Mouse (Mus musculus) MEL (cell line): Measurements from ENCODE around the gene Myo10.

Experiments used
- BHLHE40 ChIP-seq: IDR thresholded peaks from 2 replicates; pipeline ENCODE4 v1.6.1; 2012; ENCODE audit warnings: low read depth, mild to moderate bottlenecking, inconsistent platforms, low read length, improper control_type of control experiment, borderline replicate concordance
- CTCF ChIP-seq, 3 experiments: IDR thresholded peaks in 2 of 3; conservative IDR thresholded peaks in 1 of 3; 2 replicates each; pipeline ENCODE4 v1.5.1; 2011 to 2012; ENCODE audit warnings: low read length in 3 of 3, low read depth in 2 of 3, mild to moderate bottlenecking in 2 of 3, improper control_type of control experiment in 1 of 3, inconsistent platforms in 1 of 3, mixed read lengths in 1 of 3, moderate library complexity in 1 of 3; ENCODE audit not compliant: control insufficient read depth in 1 of 3, insufficient read depth in 1 of 3, poor library complexity in 1 of 3, severe bottlenecking in 1 of 3
- E2F4 ChIP-seq: IDR thresholded peaks from 2 replicates; pipeline ENCODE4 v1.6.1; 2011; ENCODE audit warnings: low read depth, low read length, improper control_type of control experiment, borderline replicate concordance
- ELF1 ChIP-seq: IDR thresholded peaks from 2 replicates; pipeline ENCODE4 v1.6.1; 2014; ENCODE audit warnings: low read depth, mild to moderate bottlenecking, inconsistent platforms, low read length, improper control_type of control experiment, moderate library complexity
- EP300 ChIP-seq, 2 experiments: IDR thresholded peaks; 2 replicates each; pipeline ENCODE4 v1.6.1; 2011; ENCODE audit warnings: improper control_type of control experiment in 2 of 2, low read length in 2 of 2, low read depth in 1 of 2, mild to moderate bottlenecking in 1 of 2
- POLR2A ChIP-seq, 2 experiments: IDR thresholded peaks; 2 replicates each; pipeline ENCODE4 v1.6.1; 2011 to 2012; ENCODE audit warnings: low read length in 2 of 2, mild to moderate bottlenecking in 2 of 2, control low read depth in 1 of 2, improper control_type of control experiment in 1 of 2, low read depth in 1 of 2, moderate library complexity in 1 of 2; ENCODE audit not compliant: control insufficient read depth in 1 of 2, insufficient read depth in 1 of 2, poor library complexity in 1 of 2
- POLR2AphosphoS5 ChIP-seq: IDR thresholded peaks from 2 replicates; pipeline ENCODE4 v1.6.1; 2012; ENCODE audit warnings: low read depth, borderline replicate concordance, mild to moderate bottlenecking, inconsistent platforms, low read length, moderate library complexity, mixed read lengths
- ZKSCAN1 ChIP-seq: IDR thresholded peaks from 2 replicates; pipeline ENCODE4 v1.6.1; 2012; ENCODE audit warnings: low read depth, mild to moderate bottlenecking, inconsistent platforms, low read length, improper control_type of control experiment, moderate library complexity

DNA sequence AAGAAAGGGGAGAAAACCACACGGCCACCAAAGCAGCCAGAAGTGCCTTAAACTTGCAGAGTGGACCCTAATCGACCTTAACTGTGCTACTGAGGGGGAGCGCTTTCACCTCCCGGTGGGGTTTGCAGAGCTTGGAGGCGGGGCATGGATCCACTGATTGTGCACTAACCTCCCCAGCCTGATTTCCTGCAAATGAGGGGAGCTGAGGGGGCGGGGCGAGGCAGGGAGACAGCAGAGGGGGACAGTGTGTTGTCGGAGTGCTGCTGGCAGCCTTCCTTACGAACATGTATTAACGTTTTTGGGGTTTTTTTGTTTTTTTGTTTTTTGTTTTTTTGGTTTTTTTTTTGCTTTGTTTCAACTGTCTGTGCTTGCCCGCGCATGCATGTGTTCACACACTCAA, 190.2 kb downstream of the Myo10 start:
- TF ChIP-seq POLR2A (IDR thresholded peaks at IDR 0.05; ENCODE audit: control insufficient read depth in 1 of 2, insufficient read depth in 1 of 2, low read depth in 1 of 2, low read length in 2 of 2, poor library complexity in 1 of 2) (no peak), EP300 (IDR thresholded peaks at IDR 0.05; ENCODE audit: low read depth in 1 of 2, low read length in 2 of 2) (no peak), E2F4 (no peak), CTCF (IDR thresholded peaks at IDR 0.05 in 2 of 3, conservative IDR thresholded peaks at IDR 0.05 in 1 of 3; ENCODE audit: control insufficient read depth in 1 of 3, insufficient read depth in 1 of 3, low read depth in 2 of 3, low read length in 3 of 3, poor library complexity in 1 of 3, severe bottlenecking in 1 of 3) (no peak), ZKSCAN1 (no peak), ELF1 (no peak), BHLHE40 (no peak), POLR2AphosphoS5 (no peak)
